Mouse (Mus musculus): ENCODE data around the gene Gm29423. TPM values are rescaled to one million over a fixed set of nuclear protein-coding genes. Genes with fewer than 3 reads are reported as not detected.

Gm29423 gene
- polyA plus RNA-seq (2014; fragmentation: Illumina TruSeq; extraction: RNeasy Lipid Tissue Mini Kit (QIAGEN cat#74804); ENCODE audit: low replicate concordance), result not detected

GRCm38 (mm10) chrY:70303187-70303586 lies at the start of gene Gm29423, which contains the start of gene Gm29644:
Gene Gm29423, minus strand, starts transcription at chrY:70303287.
Gene Gm29644, minus strand, starts transcription at chrY:70303343.

DNA sequence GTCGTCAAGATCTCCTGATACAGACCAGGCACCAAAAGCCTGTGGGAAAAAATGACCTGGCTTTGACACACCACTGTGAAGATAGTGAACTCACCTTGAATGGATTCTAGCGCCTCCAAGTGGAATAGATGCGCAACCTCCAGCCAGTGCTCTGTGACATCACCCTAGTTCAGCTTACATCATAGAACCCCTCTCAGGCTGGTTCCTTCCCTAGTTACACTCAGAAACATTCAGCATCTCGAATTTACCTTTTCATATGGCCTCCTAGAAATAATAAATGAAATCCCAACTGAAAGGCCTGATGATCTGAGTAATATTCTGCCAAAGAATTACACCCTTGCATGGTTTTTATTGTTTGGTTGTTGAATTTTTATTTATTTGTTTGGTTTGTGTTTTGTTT lies 29.5 kb downstream of the Gm29423 start, which contains the start of gene Gm21118:
Gene Gm21118 (minus strand): TSS at position 101 of the 400 bp plus-strand sequence.

Other genes with a start within 250 kb of the Gm29423 start
- gene Gm21118, start 29.6 kb downstream of the Gm29423 start, polyA plus RNA-seq (2014; fragmentation: Illumina TruSeq; extraction: RNeasy Lipid Tissue Mini Kit (QIAGEN cat#74804); ENCODE audit: low replicate concordance), result not detected
- not detected for gene Gm29644, start 56 bp upstream of the Gm29423 start, polyA plus RNA-seq (2014; fragmentation: Illumina TruSeq; extraction: RNeasy Lipid Tissue Mini Kit (QIAGEN cat#74804); ENCODE audit: low replicate concordance)
- gene Gm20888, start 138.6 kb upstream of the Gm29423 start, polyA plus RNA-seq (2014; fragmentation: Illumina TruSeq; extraction: RNeasy Lipid Tissue Mini Kit (QIAGEN cat#74804); ENCODE audit: low replicate concordance), result not detected